Mouse (Mus musculus) lung, embryonic 16.5 days (tissue): ENCODE measurements around the gene Sbpl. TPM values are rescaled to one million over a fixed set of nuclear protein-coding genes. Genes with fewer than 3 reads are reported as not detected.
"Not testable (repeated sequence)": the region's sequence is repeated elsewhere in the genome, so short reads cannot be mapped to it uniquely, and the experiment has no call there.

ENCODE experiments used
- ATAC-seq: fragments of 200-750 bp; cut with Nextera tagmentation; 2 replicates; pipeline ENCODE4 v1.8.0; 2017; ENCODE audit warnings: low read depth, mild to moderate bottlenecking, moderate library complexity
- H3K27ac ChIP-seq: fragments of 300-500 bp; sonication (generic); 2 replicates; pipeline ENCODE4 v1.5.1; 2014; ENCODE audit warnings: mild to moderate bottlenecking, control low read depth, low read length
- H3K27me3 ChIP-seq: fragments of 300-500 bp; sonication (generic); 2 replicates; pipeline ENCODE4 v1.6.1; 2014; ENCODE audit warnings: low read depth, low read length, mixed read lengths; ENCODE audit not compliant: control insufficient read depth, insufficient read depth
- H3K36me3 ChIP-seq: fragments of 300-500 bp; sonication (generic); 2 replicates; pipeline ENCODE4 v1.6.1; 2014; ENCODE audit warnings: low read length; ENCODE audit not compliant: control insufficient read depth, insufficient read depth
- H3K4me1 ChIP-seq: fragments of 300-500 bp; sonication (generic); replicated peaks from 2 replicates; pipeline ENCODE4 v1.6.1; 2014; ENCODE audit warnings: low read length, mixed read lengths; ENCODE audit not compliant: control insufficient read depth, insufficient read depth
- H3K4me2 ChIP-seq: fragments of 300-500 bp; sonication (generic); 2 replicates; pipeline ENCODE4 v1.6.1; 2014; ENCODE audit warnings: low read depth, low read length, control low read depth
- H3K4me3 ChIP-seq: fragments of 300-500 bp; sonication (generic); 2 replicates; pipeline ENCODE4 v1.5.1; 2014; ENCODE audit warnings: mild to moderate bottlenecking, low read length, control low read depth
- H3K9ac ChIP-seq: fragments of 300-500 bp; sonication (generic); 2 replicates; pipeline ENCODE4 v1.6.1; 2014; ENCODE audit warnings: low read length, control low read depth
- H3K9me3 ChIP-seq: fragments of 300-500 bp; sonication (generic); 2 replicates; pipeline ENCODE4 v1.6.1; 2016; ENCODE audit warnings: low read length; ENCODE audit not compliant: control insufficient read depth
- WGBS: fragments of 180-500 bp; shearing (Covaris S2); extraction: QIAGEN DNeasy Blood & Tissue Kit; methylation state at CpG from one replicate; pipeline ENCODE4 v1.1.7; 2014; 5-methylcytosine and 5-hydroxymethylcytosine counted together
- polyA plus RNA-seq: library from polyadenylated mRNA; unstranded; fragments of >200 nt; fragmentation: Nextera tagmentation; extraction: Ambion mirVana; gene quantifications from 2 replicates; pipeline ENCODE4 v1.2.1, GENCODE M21; 2015

Gene Sbpl
- polyA plus RNA-seq, 1 experiment from 2014 or later = not detected

DNA sequence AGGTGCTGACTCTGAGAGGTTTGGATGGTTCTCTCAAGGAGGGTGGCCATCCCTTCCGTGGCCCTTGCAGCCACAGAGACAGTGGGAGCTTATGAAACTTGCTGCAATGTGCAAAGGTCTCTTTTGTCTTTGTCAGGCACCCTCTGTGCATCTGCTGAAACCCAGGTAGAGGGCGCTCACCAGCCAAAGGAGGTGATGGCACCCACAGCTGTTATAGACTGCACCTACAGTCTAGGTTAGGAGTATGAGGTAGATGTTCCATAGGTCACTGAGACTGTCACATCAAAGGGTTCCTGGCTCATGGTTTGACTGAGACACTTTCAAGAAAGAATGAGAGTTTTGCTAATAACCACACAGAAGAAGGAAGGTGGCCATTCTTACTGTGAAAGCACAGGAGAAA lies 13.7 kb upstream of the Sbpl start:
- H3K4me3 ChIP-seq = no peak overlapping the region
- 35% methylated on average over 2 of the region's 2 CpGs for WGBS
- H3K9ac ChIP-seq = no peak overlapping the region
- H3K27me3 ChIP-seq = no peaks in the 10 kb centered on the region
- no peaks in the 10 kb centered on the region for H3K9me3 ChIP-seq
- ATAC-seq = no peak
- H3K4me1 ChIP-seq = no peaks in the 10 kb centered on the region
- H3K36me3 ChIP-seq = no peaks in the 10 kb centered on the region
- H3K27ac ChIP-seq = no peak overlapping the region
- H3K4me2 ChIP-seq = no peak overlapping the region

- H3K9ac ChIP-seq = no peak overlapping the region
- no peak for ATAC-seq
- H3K4me3 ChIP-seq = no peak overlapping the region
- H3K4me1 ChIP-seq = no peaks in the 10 kb centered on the region
- H3K9me3 ChIP-seq = no peaks in the 10 kb centered on the region
- no peaks in the 10 kb centered on the region for H3K36me3 ChIP-seq
- H3K4me2 ChIP-seq = no peak overlapping the region
- 80% methylated on average over 10 of the region's 10 CpGs for WGBS
- H3K27me3 ChIP-seq = no peaks in the 10 kb centered on the region
- no peak overlapping the region for H3K27ac ChIP-seq
These were observed 11.8 kb upstream of the Sbpl start for GRCm38 (mm10) chr17:23966658-23967401.

DNA sequence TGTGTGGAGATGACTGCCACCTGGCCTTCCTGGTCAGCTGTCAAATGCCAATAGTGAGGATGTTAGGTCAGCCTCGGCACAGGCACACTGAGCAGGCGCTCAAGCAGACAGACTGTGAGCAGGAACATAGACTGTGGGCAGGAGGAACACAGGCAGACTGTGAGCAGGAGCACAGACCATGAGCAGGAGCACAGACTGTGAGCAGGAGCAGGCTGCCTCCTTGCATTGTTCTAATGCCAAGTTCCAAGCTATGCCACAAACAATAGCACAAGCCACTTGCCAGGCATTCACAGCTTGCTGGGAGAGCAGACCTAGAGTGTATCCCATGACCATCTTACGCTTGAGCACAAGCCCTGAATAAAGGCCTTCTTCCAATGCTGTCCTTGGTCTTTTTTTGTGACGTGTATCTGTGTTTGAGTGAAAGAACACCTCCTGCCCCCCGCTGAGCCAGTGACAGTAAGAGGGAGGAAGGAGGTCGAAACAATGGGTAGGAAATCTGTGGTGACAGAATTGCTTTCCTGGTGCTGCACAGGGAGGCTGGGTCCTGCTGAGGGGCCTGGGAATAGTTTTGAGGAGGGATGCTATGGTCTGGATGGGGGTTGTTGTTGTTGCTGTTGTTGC lies 10.8 kb upstream of the Sbpl start:
- 39% methylated on average over 6 of the region's 6 CpGs for WGBS
- no peaks in the 10 kb centered on the region for H3K36me3 ChIP-seq
- no peak overlapping the region for H3K27ac ChIP-seq
- 0 out of 2 replicates have a peak, but pooled peaks have one; percentile 17 for ATAC-seq
- no peaks in the 10 kb centered on the region for H3K4me1 ChIP-seq
- H3K4me3 ChIP-seq = no peak overlapping the region
- H3K9ac ChIP-seq = no peak overlapping the region
- H3K27me3 ChIP-seq = no peaks in the 10 kb centered on the region
- no peaks in the 10 kb centered on the region for H3K9me3 ChIP-seq
- H3K4me2 ChIP-seq = no peak overlapping the region

- H3K27ac ChIP-seq = no peak overlapping the region
- 70% methylated on average over 4 of the region's 4 CpGs for WGBS
These were observed 6.6 kb upstream of the Sbpl start for GRCm38 (mm10) chr17:23961573-23962122.

DNA sequence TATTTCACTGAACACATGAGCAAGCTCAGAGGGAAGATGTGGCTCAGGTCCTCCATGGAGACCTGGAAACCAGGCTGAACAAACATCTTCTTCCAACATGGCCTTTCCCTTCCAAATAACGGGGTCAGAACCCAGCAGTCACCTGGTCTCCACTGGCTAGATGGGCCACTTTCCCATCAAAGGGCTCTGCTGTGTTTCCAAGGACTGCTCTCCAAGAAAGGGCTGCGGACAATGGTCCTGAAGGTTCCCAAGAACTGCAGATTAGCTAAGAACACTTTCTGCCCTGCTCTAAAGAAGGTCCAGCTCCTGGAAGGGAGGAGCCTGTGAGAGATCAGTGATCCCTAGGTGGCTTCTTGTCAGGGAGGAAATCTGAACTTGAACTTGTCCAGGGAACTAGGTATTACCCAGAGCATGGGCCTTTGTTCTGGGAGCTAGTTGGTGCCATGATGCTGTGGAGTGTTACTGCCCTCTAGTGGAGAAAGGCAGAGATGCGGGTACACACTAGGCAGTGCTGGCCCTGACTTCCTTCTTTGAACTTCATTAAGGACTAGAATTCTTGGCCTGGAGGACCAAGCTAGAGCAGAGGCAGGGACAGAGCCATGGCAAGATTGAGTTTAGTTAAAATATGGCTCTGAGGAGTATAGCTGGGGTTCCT lies 5.1 kb upstream of the Sbpl start:
- no peak overlapping the region for H3K4me2 ChIP-seq
- H3K9ac ChIP-seq = peak overlapping the region; percentile 42; the same call in 1 of the 2 replicates
- peaks cover under 1% of the 10 kb centered on the region; the same call in 1 of the 2 replicates for H3K27me3 ChIP-seq
- ATAC-seq = peak; percentile 96
- no peaks in the 10 kb centered on the region for H3K36me3 ChIP-seq
- H3K4me1 ChIP-seq = no peaks in the 10 kb centered on the region
- WGBS = 35% methylated on average over 3 of the region's 3 CpGs
- no peak overlapping the region for H3K27ac ChIP-seq
- no peaks in the 10 kb centered on the region for H3K9me3 ChIP-seq
- no peak overlapping the region for H3K4me3 ChIP-seq

More at GRCm38 (mm10) chr17:23961573-23962122, 6.6 kb upstream of the Sbpl start:
- H3K4me3 ChIP-seq = no peak overlapping the region
- no peaks in the 10 kb centered on the region for H3K4me1 ChIP-seq
- H3K4me2 ChIP-seq = no peak overlapping the region
- no peak for ATAC-seq
- no peak overlapping the region for H3K9ac ChIP-seq
- no peaks in the 10 kb centered on the region for H3K27me3 ChIP-seq
- no peaks in the 10 kb centered on the region for H3K9me3 ChIP-seq
- H3K36me3 ChIP-seq = no peaks in the 10 kb centered on the region

GRCm38 (mm10) chr17:23950828-23951227 lies 4.2 kb downstream of the Sbpl start:
- WGBS = 66% methylated on average over 4 of the region's 4 CpGs
- not testable (repeated sequence) for ATAC-seq, H3K9me3 ChIP-seq, H3K9ac ChIP-seq, H3K4me2 ChIP-seq, H3K4me3 ChIP-seq, H3K27me3 ChIP-seq, H3K4me1 ChIP-seq, H3K27ac ChIP-seq, H3K36me3 ChIP-seq

DNA sequence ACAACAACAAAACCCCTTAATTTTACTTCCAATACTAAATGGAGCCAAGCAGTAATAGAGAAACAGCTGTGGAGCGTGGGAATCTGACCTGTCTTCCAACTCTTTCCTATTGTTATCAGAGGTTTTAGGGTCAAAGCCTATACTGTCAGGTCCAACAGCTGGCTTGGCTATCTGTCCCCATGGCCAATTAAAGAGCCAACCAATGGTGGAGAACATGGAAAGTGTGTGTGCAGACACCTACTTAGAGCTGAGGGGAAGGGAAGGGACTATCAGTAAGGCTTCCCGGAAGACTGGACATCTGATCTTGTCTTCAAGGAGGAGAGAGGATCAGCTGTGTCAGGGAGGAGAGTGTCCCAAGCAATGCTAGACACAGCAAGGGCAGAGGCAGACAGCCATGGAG lies 6.0 kb downstream of the Sbpl start:
- Histone ChIP-seq H3K9ac (no peak overlapping the region), H3K4me2 (no peak overlapping the region), H3K4me1 (no peaks in the 10 kb centered on the region), H3K36me3 (no peaks in the 10 kb centered on the region), H3K27me3 (no peaks in the 10 kb centered on the region), H3K9me3 (no peaks in the 10 kb centered on the region), H3K27ac (no peak overlapping the region), H3K4me3 (no peak overlapping the region)
- no peak for ATAC-seq
- 70% methylated on average over 2 of the region's 2 CpGs for WGBS

DNA sequence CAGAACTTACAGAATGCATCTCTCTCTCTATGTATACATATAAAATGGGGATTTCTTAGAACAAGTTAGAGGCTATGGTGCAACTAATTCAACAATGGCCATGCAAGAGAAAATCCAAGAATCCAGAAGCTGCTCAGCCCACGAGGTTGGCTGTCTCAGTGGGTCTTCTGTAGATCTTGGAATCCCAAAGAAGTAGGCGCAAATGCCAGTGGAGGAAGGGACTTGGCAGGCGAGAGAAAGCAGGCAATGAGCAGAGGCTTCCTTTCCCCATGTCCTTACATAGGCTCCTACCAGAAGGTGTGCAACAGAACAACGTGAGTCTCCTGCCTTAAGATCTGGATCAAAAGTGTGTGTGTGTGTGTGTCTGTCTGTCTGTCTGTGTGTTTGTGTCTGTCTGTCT lies 7.6 kb downstream of the Sbpl start:
- not testable (repeated sequence) for H3K4me2 ChIP-seq, H3K4me3 ChIP-seq, H3K27ac ChIP-seq, H3K9me3 ChIP-seq, H3K9ac ChIP-seq, H3K4me1 ChIP-seq, H3K27me3 ChIP-seq, ATAC-seq, H3K36me3 ChIP-seq
- 72% methylated on average over 4 of the region's 4 CpGs for WGBS

- H3K27me3 ChIP-seq = no peaks in the 10 kb centered on the region
- H3K9ac ChIP-seq = no peak within 1 kb of the TSS
- ATAC-seq = no peak
- no peak within 1 kb of the TSS for H3K4me3 ChIP-seq
- no peaks in the 10 kb centered on the region for H3K9me3 ChIP-seq
- no peak within 1 kb of the TSS for H3K4me2 ChIP-seq
- H3K4me1 ChIP-seq = no peaks in the 10 kb centered on the region
- H3K36me3 ChIP-seq = no peaks in the 10 kb centered on the region
- H3K27ac ChIP-seq = no peak within 1 kb of the TSS
These were observed 13.7 kb downstream of the Sbpl start, which contains the start of gene Sbp for GRCm38 (mm10) chr17:23941372-23941771. Gene Sbp, plus strand, starts transcription at chr17:23941672.
